Mouse (Mus musculus): ENCODE results near the gene Meioc.

- TF ChIP-seq GATA1 (IDR thresholded peaks at IDR 0.05; ENCODE audit: low read length), result no peak
- no peak for TF ChIP-seq TAL1 (IDR thresholded peaks at IDR 0.05; ENCODE audit: low read length)
Measured at GRCm38 (mm10) chr11:102624888-102625407, 38.6 kb upstream of the Meioc start.
